Mouse (Mus musculus) neutrophil, adult 5-6 weeks (primary cell): Measurements from ENCODE around the gene A930002H24Rik. TPM values are rescaled to one million over a fixed set of nuclear protein-coding genes. Genes with fewer than 3 reads are reported as not detected.
A peak's percentile ranks its signal among the peaks of the same experiment; 100 is the strongest.
"Not testable (repeated sequence)": the region's sequence is repeated elsewhere in the genome, so short reads cannot be mapped to it uniquely, and the experiment has no call there.

Source experiments
- ATAC-seq: fragments of 151-379, 151-347 bp; 2 replicates; pipeline ENCODE4 v1.8.0; 2017; ENCODE audit warnings: mild to moderate bottlenecking, moderate TSS enrichment; ENCODE audit not compliant: insufficient number of reproducible peaks, poor library complexity, low FRiP score, severe bottlenecking; ENCODE audit errors: extremely low read depth
- total RNA-seq: library from RNA; stranded (forward); fragments of 200-1000 nt; gene quantifications from 2 replicates; pipeline ENCODE4 v1.2.3, GENCODE M21; 2017

A930002H24Rik gene
- not detected in 2 replicates for total RNA-seq

DNA sequence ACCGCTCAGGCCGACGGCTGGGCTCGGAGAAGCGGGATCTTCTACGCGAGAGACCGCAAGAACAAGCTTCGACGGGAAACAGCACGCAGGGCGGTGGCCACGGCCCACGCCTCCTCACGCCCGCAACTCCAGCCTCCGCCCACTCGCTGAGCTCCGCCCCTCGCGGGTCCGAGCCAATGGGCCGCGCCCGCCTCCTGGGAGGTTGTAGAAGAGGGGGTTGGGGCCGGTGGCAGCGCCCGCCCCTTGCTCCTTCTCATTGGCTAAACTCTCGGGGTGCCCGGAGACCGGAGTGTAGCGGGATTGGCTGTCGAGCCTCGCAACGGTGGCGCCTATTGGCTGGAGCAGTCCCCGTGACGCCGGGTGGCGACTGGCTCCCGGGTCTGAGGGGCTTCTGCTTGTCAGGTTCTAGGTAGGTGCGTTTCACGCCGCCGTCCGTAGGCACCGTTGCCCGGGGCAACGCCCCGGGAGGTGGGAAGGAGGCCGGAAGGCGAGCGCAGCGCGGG is at the start of gene A930002H24Rik:
A930002H24Rik (minus strand) TSS at position 145 of the 503 bp plus-strand sequence.
- peak; percentile 97 for ATAC-seq

DNA sequence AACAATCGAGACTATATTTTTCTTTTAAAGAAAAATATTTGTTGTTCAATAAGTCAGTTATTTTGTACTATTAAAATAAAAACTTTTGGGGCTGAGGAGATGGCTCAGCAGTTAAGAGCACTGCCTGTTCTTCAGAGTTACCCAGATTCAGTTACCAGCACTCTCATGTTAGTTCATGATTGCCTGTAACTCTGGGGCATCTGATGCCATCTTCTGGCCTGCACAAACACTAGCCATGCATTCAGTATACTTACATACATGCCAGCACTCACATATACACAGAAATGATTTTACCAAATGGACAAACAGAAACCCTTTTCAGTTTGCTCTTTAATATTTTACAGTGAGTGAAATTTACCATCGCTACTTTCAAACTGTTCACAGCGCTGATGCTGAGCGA is 45.7 kb upstream of the A930002H24Rik start:
- no peak for ATAC-seq

DNA sequence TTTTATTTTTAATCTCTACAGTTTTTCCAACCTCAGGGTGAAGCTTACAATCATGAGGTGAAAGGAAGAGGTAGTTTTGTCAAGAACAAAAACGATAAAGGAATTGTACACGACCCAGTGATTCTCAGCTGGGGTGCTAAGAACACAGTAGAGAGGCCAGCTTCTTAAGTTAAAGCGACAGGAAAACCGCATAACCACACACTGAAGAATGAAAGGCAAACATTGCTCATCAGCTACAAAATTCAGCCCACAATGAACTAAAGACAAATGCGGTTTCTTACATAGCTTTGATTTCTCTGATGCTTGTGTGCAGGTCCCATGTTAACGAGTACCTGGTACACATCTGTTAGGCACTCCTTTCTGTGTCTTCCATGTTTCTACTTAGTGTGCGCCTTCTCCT is 33.5 kb upstream of the A930002H24Rik start:
- no peak for ATAC-seq

DNA sequence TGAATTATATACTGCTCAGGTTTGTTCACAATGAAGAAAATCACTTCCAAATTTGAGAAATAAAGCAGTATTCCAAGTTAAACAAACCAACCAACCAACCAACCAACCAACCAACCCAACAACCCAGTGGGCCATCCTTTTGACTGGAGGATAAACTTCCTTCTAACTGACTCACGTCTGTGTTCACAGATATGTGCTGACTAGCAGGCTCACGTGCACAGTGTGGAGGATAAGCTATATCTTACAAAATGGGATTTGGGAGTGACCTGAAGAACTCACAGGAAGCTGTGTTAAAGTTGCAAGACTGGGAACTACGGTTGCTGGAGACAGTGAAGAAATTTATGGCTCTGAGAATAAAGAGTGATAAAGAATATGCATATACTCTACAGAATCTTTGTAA is 32.2 kb upstream of the A930002H24Rik start:
- ATAC-seq = no peak

DNA sequence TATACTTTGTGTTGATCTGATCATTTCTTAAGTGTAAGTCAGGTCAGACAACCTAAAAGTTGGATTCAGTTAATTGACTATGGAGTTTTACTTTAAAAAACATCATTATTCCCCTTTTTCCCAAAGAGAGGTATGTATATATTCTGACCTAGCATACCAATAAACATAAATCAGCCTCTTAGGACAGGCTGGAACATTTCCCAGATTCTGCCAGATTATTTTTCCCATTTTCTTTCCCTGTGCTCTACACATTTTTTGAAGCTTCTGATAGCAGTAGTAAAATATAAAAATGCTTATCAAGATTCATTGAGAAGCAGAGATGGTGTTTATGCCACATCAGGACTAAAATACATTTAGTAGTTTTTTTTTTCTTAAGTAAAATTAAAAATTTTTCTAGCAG is 27.0 kb upstream of the A930002H24Rik start:
- ATAC-seq = no peak

DNA sequence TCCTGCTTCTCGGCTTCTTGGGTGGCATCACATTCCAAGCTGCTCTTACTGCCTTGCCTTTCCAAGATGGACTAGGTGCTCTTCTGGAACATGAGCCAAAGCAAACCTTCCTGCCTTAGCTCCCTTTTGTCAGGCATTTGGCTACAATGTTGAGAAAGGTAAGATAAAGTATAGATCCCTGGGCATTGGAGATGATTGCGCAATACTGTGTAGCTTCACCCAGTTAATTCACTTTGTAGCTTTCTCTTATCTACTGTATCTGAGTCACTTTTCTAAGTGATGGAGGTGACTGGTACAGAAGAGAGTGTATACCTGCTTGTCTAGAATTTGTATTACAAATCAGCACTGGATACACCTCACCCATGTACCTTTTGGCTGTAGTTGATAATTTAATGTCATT is 23.4 kb upstream of the A930002H24Rik start:
- no peak for ATAC-seq

DNA sequence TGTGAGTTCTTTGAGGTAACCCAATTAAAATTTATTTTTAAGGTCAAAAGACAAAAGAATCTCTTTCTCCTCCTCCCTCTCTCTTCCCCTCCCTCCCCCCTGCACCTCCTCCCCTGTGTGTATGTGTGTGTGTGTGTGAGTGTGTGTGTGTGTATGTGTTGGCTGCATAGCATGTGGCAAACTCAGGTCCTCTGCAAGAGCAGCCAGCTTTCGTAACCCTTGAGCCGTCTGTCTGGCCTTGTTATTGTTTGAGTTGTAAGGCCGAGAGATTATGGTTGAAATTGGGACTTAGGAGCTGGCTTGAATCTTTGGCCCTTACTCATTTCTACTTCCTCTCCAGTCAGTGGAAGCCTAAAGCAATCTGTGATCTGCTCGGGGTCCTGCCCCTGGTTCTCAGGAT is 16.4 kb upstream of the A930002H24Rik start:
- ATAC-seq = no peak

DNA sequence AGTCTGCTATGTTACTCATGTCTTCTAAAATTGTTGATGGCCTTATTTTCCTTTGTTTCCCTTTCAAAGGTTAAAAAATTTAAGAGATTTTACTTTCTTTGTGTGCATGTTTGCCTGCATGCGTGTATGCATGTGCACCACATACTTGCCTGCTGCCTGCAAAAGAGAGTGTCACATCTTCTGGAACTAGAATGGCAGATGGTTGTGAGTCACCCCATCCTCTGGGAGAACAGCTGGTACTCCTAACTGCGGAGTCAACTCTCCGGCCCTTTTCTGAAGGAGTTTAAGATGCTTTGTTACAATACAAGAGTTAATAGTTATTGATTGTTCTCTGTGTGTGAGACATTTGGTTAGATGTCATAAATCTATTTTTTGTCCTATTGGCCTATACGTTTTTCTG is 15.3 kb upstream of the A930002H24Rik start:
- no peak for ATAC-seq

DNA sequence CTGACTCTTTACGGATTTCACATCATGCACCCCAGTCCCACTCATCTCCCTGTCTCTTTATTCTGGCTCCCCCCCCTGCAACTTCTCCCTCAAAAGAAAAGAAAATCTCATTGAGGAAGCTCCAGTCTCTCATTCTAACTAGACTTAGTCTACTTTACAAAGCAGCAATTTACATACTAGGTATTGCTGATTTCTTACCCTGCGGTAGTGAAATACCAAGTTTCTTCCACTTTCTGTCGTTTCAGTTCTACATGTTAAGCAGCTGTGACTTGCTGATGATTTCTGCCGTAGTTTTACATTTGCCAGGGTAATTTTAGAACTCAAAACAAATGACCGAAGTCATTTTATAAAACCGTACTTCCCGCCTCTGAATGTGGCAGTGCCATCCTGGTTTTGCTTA is 8.2 kb upstream of the A930002H24Rik start:
- no peak for ATAC-seq

DNA sequence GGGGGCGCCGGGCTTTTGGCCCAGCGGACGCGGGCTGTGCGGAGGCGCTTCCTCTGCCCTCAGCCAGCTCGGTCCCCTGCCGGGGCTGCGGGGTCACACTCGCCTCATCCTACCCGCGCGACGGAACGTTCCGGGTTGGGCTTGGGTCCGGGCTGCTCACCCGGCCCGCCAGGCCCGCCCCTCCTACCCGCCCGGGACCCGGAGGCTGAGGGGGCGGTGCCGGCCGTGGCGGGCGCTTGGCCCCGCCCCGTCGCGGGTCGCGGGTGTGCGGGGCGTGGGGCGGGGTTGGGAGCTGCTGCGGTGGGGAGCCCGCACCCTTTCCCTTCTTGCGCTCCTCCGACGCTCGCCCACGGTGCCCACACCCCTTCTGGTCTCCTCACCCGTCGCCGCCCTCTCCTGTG is 580 bp upstream of the A930002H24Rik start:
- ATAC-seq = peak; percentile 6; the same call in 1 of the 2 replicates

DNA sequence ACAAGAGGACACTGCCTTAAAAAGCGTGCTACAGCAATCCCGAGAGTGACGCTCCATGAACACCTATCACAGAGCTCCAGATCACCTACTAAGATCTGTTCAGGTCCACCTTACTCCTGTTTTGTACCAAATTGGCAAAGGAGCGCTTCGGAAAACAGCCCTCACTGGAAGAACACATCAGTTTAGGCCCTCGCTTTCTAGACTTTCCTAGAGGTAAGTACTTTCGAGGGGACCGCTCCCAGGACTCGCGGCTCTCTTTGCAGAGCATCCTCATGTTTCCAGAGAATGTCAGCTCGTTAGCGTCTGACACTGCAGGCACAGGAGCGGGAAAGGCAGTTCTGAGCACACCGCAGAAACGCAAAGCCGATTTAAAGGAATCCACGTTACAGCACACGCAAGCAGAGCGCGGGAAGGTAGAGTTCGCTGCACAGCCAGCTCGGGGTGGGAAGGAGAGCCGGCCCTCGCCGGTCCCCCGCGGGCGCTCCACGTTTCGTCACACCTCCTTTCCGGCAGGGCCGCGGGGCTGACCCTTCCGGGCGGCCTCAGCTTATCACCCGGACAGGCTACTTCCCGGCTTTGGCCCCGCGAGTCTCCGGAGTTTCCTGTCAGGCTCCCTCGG is 470 bp downstream of the A930002H24Rik start, which contains the start of gene Fer:
Fer (plus strand) TSS at position 51 of the 619 bp plus-strand sequence.
- no peak for ATAC-seq

DNA sequence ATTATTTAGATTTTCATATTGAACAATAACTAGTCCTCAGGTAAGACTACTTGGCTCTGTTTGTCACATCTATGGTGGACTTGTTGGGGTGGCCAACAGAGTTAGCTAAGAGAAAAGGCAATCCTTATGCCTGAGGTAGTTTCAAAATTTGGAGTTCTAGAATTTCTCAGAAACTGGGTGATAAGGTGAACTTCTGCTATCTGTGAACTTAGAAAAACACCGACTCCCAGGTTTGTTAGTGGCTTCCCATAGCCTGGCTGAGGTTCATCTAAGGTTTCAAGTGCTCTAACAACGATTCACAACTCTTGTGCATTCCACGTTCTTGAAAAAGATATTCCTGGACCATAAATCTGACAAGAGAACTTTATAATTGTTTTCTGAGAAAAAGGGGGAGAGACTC is 1.2 kb downstream of the A930002H24Rik start:
- ATAC-seq = no peak

DNA sequence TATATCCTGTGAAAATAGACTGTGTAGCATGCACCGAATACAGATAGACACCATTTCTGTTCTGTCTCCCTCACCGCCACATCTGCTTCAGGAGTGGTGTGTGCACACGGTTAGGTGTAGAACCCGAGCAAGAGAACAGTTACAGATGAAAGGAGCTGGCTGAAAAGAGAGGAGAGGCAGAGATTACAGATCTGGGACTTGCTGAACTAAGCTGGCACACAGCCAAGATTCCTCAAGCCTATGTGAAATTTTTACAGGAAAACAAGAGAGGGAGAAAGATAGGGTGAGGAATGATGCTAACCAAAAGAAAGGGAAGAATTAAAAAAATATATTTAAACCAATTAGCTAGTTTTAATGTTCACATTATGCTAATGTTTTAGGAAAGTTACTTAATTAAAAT is 2.6 kb downstream of the A930002H24Rik start:
- ATAC-seq = no peak

DNA sequence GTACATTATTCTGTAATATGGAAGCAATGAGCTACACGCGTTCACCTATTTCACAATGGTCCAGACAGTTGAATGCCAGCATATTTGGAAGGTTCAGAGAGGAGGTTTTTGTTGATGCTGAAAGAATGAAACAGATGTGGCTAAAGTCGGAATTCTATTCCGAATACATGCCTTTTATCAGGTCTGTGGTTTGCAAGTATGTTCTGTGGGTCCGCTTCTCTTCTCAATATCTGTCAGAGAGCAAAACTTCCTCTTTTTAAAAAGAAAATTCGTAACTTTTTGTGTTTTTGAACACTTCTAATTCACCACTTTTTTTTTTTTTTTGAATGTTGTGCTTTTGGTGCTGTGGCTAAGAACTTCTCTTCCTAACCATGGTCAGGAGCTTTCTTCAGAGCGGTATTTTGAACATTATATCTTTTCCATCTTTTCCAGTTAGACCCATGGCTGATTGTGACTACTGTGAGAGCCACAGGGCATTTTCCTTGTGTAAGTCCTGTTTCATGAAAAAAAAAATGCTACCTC is 6.5 kb downstream of the A930002H24Rik start:
- ATAC-seq = no peak

DNA sequence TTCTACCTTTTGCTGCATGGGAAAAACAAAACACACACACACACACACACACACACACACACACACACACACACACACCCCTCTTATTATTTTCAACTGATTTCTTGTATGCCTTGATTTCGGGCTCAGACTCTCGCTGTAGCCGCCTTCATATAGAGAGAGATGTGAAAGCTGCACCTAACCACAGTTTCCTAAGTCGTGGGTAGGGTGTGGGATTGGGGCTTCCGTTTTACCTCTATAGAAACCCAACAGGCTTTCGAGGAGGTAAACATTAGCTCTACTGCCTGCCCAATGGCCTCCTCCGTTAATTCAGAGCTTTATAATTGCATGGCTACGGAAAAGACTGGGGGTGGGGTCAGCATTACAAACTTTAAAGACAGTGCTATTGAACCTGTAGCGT is 13.6 kb downstream of the A930002H24Rik start:
- 0 out of 2 replicates have a peak, but pooled peaks have one; percentile 33 for ATAC-seq

DNA sequence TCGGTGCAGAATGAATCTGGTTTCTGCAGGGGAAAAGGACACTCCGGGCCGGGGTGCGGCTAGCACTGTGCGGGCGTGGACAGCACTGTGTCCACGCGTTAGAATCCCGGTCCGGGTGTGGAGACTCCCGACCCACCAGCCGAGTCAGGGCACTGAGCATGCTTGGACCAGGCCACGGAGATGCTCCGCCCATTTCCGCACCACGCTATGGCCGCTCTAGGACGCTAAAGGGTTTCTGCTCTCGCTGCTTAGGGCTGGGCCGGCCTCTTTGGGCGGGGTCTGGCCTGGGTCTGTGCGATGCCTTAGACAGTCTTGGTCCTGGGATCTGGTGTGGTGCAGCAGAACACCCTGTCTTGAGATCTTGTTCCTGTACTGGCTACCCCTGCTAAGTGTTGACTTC is 14.0 kb downstream of the A930002H24Rik start:
- peak; percentile 55; the same call in 1 of the 2 replicates for ATAC-seq

DNA sequence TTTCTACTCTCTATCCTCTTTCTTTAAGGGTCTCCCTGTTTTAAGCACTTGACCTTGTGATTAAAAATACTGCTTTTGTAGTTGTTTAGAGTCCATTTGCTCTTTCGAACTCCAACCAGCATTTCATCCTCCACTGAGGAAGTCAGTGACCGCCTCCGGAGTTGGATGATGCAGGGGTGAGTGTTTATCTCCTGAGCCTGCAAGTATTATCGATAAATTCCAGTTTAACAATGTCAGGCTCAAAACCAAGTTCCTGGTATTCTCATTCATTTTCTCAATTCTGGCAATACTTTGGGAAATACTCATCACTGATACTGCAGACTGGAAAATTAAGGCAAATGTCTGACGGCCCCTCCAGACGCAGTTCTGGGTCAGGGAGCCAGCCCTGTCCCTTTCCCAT is 14.4 kb downstream of the A930002H24Rik start:
- no peak for ATAC-seq

DNA sequence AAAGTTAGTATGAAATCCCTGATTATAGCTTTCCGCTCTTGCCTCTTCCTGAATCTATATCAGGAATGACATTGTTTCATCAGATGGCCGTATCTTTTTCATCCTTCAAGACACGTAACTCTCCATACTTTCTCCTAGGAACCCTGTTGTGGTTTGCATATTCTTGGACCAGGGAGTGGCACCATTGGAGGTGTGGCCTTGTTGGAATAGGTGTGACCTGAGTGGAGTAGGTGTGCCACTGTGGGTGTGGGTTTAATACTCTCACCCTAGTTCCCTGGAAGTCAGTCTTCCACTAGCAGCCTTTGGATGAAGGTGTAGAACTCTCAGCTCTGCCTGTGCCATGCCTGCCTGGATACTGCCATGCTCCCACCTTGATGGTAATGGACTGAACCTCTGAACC is 17.8 kb downstream of the A930002H24Rik start:
- ATAC-seq = not testable (repeated sequence)

DNA sequence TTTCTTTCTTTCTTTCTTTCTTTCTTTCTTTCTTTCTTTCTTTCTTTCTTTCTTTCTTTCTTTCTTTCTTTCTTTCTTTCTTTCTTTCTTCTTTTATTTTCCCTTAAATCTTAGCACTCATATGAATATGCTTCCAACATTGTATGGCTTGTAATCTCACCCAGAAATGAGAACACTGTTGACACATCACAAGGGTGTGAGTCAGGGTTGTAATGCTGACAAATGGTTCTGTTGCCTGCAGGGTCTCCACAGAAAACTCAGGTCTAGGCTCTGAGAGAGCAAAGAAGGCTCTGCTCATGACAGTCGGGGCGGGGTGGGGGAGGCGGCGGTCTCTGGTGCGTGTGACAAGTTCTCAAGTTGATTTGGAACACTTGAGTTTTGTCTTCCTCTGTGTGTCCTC is 18.7 kb downstream of the A930002H24Rik start:
- ATAC-seq = no peak

DNA sequence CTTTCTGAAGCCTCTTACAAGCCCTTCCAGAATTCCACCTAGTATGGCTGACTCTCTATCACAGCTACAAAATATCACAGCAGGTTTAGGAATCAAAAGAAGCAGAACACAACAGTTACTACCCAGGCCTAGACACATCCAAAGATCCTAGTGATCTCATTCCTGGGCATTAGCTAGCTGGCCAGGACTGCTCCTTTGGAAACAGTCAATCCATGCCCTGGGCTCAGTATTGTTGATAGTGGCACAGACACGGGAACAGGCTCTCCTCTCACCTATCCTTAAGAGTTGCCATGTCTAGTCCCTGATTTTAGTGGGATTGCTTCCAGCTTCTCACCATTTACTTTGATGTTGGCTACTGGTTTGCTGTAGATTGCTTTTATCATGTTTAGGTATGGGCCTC is 21.4 kb downstream of the A930002H24Rik start:
- no peak for ATAC-seq
